Comparison of ENCODE assay signal across 11 mouse cellular contexts in the genomic region with DNA sequence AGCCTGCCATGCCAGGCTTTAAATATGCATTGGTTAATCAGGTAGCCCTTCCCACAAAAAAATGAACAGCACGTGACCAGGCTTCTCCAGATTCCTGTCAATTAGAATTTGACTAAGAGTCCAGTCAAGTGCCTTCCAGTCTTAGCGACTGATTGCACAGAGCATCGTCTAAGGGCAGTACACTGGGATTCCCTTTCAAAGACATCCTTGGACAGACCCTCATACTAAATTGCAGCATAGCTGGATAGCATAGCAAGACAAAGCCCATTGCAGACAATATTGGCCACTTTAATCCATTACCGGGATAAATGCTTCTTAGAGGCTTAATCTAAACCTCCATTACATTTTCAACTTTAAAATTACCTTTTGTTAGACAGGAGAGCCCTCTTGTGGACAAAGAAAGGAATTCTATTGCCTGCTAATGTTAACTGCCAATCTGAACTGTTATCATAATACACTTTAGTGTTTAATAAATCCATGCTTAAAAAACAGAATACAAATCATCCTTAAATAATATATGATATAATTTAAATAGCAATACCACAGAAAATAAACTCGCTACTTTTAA. TPM values are rescaled to one million over a fixed set of nuclear protein-coding genes. Genes with fewer than 3 reads are reported as not detected.
DNase-seq lines count a peak whose midpoint lies in the region; TF ChIP-seq lines count a peak whose summit lies in the region.
"Had no signal": no experiment of that assay in that cellular context is flagged by ENCODE, and none has a peak within 500 bp of the region (broad histone marks: within the 10 kb centered on the region; RNA-seq: fewer than 3 reads in every experiment).

No protein-coding gene starts in this region.

- H3K36me3 ChIP-seq in E14TG2a.4 (ENCODE audit: insufficient read depth, low read length), result no peaks in the 10 kb centered on the region
- H3K36me3 ChIP-seq in thymus, adult 2 months (ENCODE audit: control insufficient read depth, insufficient read depth, low read length), result no peaks in the 10 kb centered on the region
- H3K36me3 ChIP-seq: liver, embryonic 13.5 days had no signal

- WGBS in thymus, adult 2 months, result 53% methylated on average over 5 of the region's 5 CpGs

- peak in 1 of 2 experiments; percentile 27 for DNase-seq in layer of hippocampus, adult 2 months (ENCODE audit: low spot score in 2 of 2)
- DNase-seq in layer of hippocampus, postnatal 25 days (ENCODE audit: extremely low spot score in 1 of 2, low spot score in 1 of 2), result no peak
- DNase-seq in brain, adult 2 months (ENCODE audit: low read depth, low spot score), result peak; percentile 35
- peak; percentile 37 for DNase-seq in mesoderm, embryonic 11.5 days (ENCODE audit: low read depth, low spot score)
- no peak for DNase-seq in right cerebral cortex, postnatal 10 days (ENCODE audit: low spot score in 2 of 2)
- no peak for DNase-seq in urinary bladder, postnatal 14 days (ENCODE audit: low spot score)
- DNase-seq in thymus, adult 2 months, result no peak
- DNase-seq: adrenal gland, postnatal 36 days; liver, embryonic 13.5 days had no signal

- peak; percentile 94 for TF ChIP-seq CTCF in layer of hippocampus, adult 2 months (conservative IDR thresholded peaks at IDR 0.05)
- TF ChIP-seq CTCF in E14TG2a.4 (conservative IDR thresholded peaks at IDR 0.05; ENCODE audit: low read length), result peak; percentile 55
- TF ChIP-seq CTCF in thymus, adult 2 months (IDR thresholded peaks at IDR 0.05; ENCODE audit: borderline replicate concordance, control insufficient read depth, extremely low read depth, insufficient read depth, low read length, poor library complexity), result no peak

- H3K4me1 ChIP-seq in E14TG2a.4 (replicated peaks; ENCODE audit: low read depth, low read length), result peaks cover 14% of the 10 kb centered on the region
- no peaks in the 10 kb centered on the region for H3K4me1 ChIP-seq in thymus, adult 2 months (replicated peaks; ENCODE audit: control insufficient read depth, insufficient read depth, low read length)
- H3K4me1 ChIP-seq: liver, embryonic 13.5 days had no signal

- no peak overlapping the region for H3K27ac ChIP-seq in layer of hippocampus, adult 2 months
- no peak overlapping the region for H3K27ac ChIP-seq in thymus, adult 2 months (ENCODE audit: control insufficient read depth, insufficient read depth, low read length)
- H3K27ac ChIP-seq: liver, embryonic 13.5 days had no signal

- H3K4me3 ChIP-seq in layer of hippocampus, adult 2 months, result no peak overlapping the region
- no peak overlapping the region for H3K4me3 ChIP-seq in E14TG2a.4 (replicated peaks; ENCODE audit: low read length)
- H3K4me3 ChIP-seq in thymus, adult 2 months (ENCODE audit: control insufficient read depth, insufficient read depth, low read length), result no peak overlapping the region
- H3K4me3 ChIP-seq: liver, embryonic 13.5 days had no signal

- H3K27me3 ChIP-seq in E14TG2a.4 (ENCODE audit: insufficient read depth, low read length), result no peaks in the 10 kb centered on the region
- H3K27me3 ChIP-seq in thymus, adult 2 months (ENCODE audit: control insufficient read depth, insufficient read depth, low read length), result no peaks in the 10 kb centered on the region
- H3K27me3 ChIP-seq: liver, embryonic 13.5 days had no signal

- no peaks in the 10 kb centered on the region for H3K9me3 ChIP-seq in E14TG2a.4 (ENCODE audit: low read length)
- H3K9me3 ChIP-seq: liver, embryonic 13.5 days had no signal

- TF ChIP-seq POLR2A in thymus, adult 2 months (IDR thresholded peaks at IDR 0.05; ENCODE audit: control insufficient read depth, extremely low read depth, insufficient read depth, low read length, poor library complexity), result no peak

RNA-seq across cellular contexts. Expression of a gene that starts 33.0 kb away (rescaled TPM):
- not detected for total RNA-seq in layer of hippocampus, adult 2 months (2021)
- under 1 TPM; 0.12 to 0.30 TPM for total RNA-seq in layer of hippocampus, postnatal 25 days (2021)
- polyA plus RNA-seq in thymus, adult 2 months (2012; rRNA removed), result 0.42 and 0.54 TPM in 2 replicates
- total RNA-seq: heart, postnatal 25 days had no signal
- polyA plus RNA-seq: liver, embryonic 13.5 days had no signal

Comparison
In these comparisons a context has a peak if more than half of its experiments do, and no peak if none do; other contexts are left out.
1. DNase-seq: peak in brain, adult 2 months (single experiment) and mesoderm, embryonic 11.5 days (single experiment); none in layer of hippocampus, postnatal 25 days (0 of 2), right cerebral cortex, postnatal 10 days (0 of 2), urinary bladder, postnatal 14 days (single experiment) and thymus, adult 2 months (single experiment).